Mouse (Mus musculus): ENCODE measurements around the gene Col7a1.

- no peak for TF ChIP-seq POLR2A (IDR thresholded peaks at IDR 0.05; ENCODE audit: control insufficient read depth, extremely low read depth, insufficient read depth, low read length, poor library complexity)
- TF ChIP-seq CTCF (IDR thresholded peaks at IDR 0.05; ENCODE audit: borderline replicate concordance, control insufficient read depth, extremely low read depth, insufficient read depth, low read length, poor library complexity): no peak
These were observed 38.7 kb downstream of the Col7a1 start for GRCm38 (mm10) chr9:108992085-108992469.

All from thymus, adult 2 months (tissue).